Mouse (Mus musculus) lung, postnatal 0 days (tissue): ENCODE measurements around the gene Ctsz. TPM values are rescaled to one million over a fixed set of nuclear protein-coding genes. Genes with fewer than 3 reads are reported as not detected.

Source experiments
- ATAC-seq: fragments of 200-750 bp; cut with Nextera tagmentation; 2 replicates; pipeline ENCODE4 v1.8.0; 2017; ENCODE audit warnings: moderate library complexity
- DNase-seq: peaks from one replicate; pipeline ENCODE4 v3.0.0-alpha.2; 2016; ENCODE audit warnings: low spot score
- H3K27ac ChIP-seq: fragments of 300-500 bp; sonication (generic); 2 replicates; pipeline ENCODE4 v1.5.1; 2014; ENCODE audit warnings: antibody characterized with exemption, mild to moderate bottlenecking, low read length, mixed read lengths
- H3K27me3 ChIP-seq: fragments of 300-500 bp; sonication (generic); replicated peaks from 2 replicates; pipeline ENCODE4 v1.6.1; 2014; ENCODE audit warnings: low read length, mixed read lengths; ENCODE audit not compliant: insufficient read depth
- H3K36me3 ChIP-seq: fragments of 300-500 bp; sonication (generic); 2 replicates; pipeline ENCODE4 v1.6.1; 2014; ENCODE audit warnings: low read length, mixed read lengths; ENCODE audit not compliant: insufficient read depth
- H3K4me1 ChIP-seq: fragments of 300-500 bp; sonication (generic); 2 replicates; pipeline ENCODE4 v1.6.1; 2014; ENCODE audit warnings: antibody characterized with exemption, low read depth, low read length, mixed read lengths; ENCODE audit not compliant: insufficient read depth
- H3K4me2 ChIP-seq: fragments of 300-500 bp; sonication (generic); replicated peaks from 2 replicates; pipeline ENCODE4 v1.6.1; 2014; ENCODE audit warnings: low read depth, mild to moderate bottlenecking, low read length, moderate library complexity, mixed read lengths
- H3K4me3 ChIP-seq: fragments of 300-500 bp; sonication (generic); 2 replicates; pipeline ENCODE4 v1.5.1; 2014; ENCODE audit warnings: low read depth, low read length
- H3K9ac ChIP-seq: fragments of 300-500 bp; sonication (generic); replicated peaks from 2 replicates; pipeline ENCODE4 v1.6.1; 2014; ENCODE audit warnings: low read depth, mild to moderate bottlenecking
- H3K9me3 ChIP-seq: fragments of 300-500 bp; sonication (generic); 2 replicates; pipeline ENCODE4 v1.6.1; 2016; ENCODE audit warnings: low read length, mixed read lengths
- CTCF ChIP-seq: IDR thresholded peaks from 2 replicates; pipeline ENCODE4 v1.5.1; 2016; ENCODE audit warnings: antibody characterized with exemption, mild to moderate bottlenecking
- EP300 ChIP-seq: IDR thresholded peaks from 2 replicates; pipeline ENCODE4 v1.6.1; 2016; ENCODE audit warnings: antibody characterized with exemption, mild to moderate bottlenecking, control low read depth
- WGBS: fragments of 180-500 bp; shearing (Covaris S2); extraction: QIAGEN DNeasy Blood & Tissue Kit; methylation state at CpG from one replicate; pipeline ENCODE4 v1.1.7; 2014; 5-methylcytosine and 5-hydroxymethylcytosine counted together
- polyA plus RNA-seq: library from polyadenylated mRNA; unstranded; fragments of >200 nt; fragmentation: Nextera tagmentation; extraction: Ambion mirVana; gene quantifications from 2 replicates; pipeline ENCODE4 v1.2.1, GENCODE M21; 2015

Ctsz gene
- polyA plus RNA-seq, 1 experiment from 2014 or later: 222 TPM

GRCm38 (mm10) chr2:174400396-174400795 lies 38.4 kb downstream of the Ctsz start:
- Histone ChIP-seq H3K36me3 (no peaks in the 10 kb centered on the region), H3K4me1 (no peaks in the 10 kb centered on the region), H3K9me3 (no peaks in the 10 kb centered on the region), H3K9ac (no peak overlapping the region), H3K4me2 (no peak overlapping the region), H3K27ac (no peak overlapping the region), H3K27me3 (no peaks in the 10 kb centered on the region), H3K4me3 (no peak overlapping the region)
- DNase-seq (no peak), ATAC-seq (no peak)
- 78% methylated on average over 4 of the region's 4 CpGs for WGBS
- TF ChIP-seq EP300 (no peak), CTCF (no peak)

GRCm38 (mm10) chr2:174397881-174398280 lies 41.0 kb downstream of the Ctsz start:
- Histone ChIP-seq H3K36me3 (no peaks in the 10 kb centered on the region), H3K4me2 (no peak overlapping the region), H3K4me1 (no peaks in the 10 kb centered on the region), H3K9me3 (no peaks in the 10 kb centered on the region), H3K27me3 (no peaks in the 10 kb centered on the region), H3K27ac (no peak overlapping the region), H3K4me3 (no peak overlapping the region), H3K9ac (no peak overlapping the region)
- WGBS: 84% methylated on average over 6 of the region's 6 CpGs
- ATAC-seq (no peak), DNase-seq (no peak)
- TF ChIP-seq EP300 (no peak), CTCF (no peak)

- Histone ChIP-seq H3K27ac (no peak overlapping the region), H3K4me1 (no peaks in the 10 kb centered on the region), H3K9me3 (no peaks in the 10 kb centered on the region), H3K9ac (no peak overlapping the region), H3K4me3 (no peak overlapping the region), H3K4me2 (no peak overlapping the region), H3K27me3 (no peaks in the 10 kb centered on the region), H3K36me3 (no peaks in the 10 kb centered on the region)
- 96% methylated on average over 1 of the region's 1 CpGs for WGBS
- DNase-seq (no peak), ATAC-seq (no peak)
- TF ChIP-seq EP300 (no peak), CTCF (no peak)
Measured at GRCm38 (mm10) chr2:174397065-174397464, 41.8 kb downstream of the Ctsz start.

GRCm38 (mm10) chr2:174396643-174397042 lies 42.2 kb downstream of the Ctsz start:
- H3K9me3 ChIP-seq: no peaks in the 10 kb centered on the region
- no peak overlapping the region for H3K4me2 ChIP-seq
- no peak overlapping the region for H3K27ac ChIP-seq
- no peak for TF ChIP-seq EP300
- no peak for TF ChIP-seq CTCF
- H3K27me3 ChIP-seq: no peaks in the 10 kb centered on the region
- H3K4me3 ChIP-seq: no peak overlapping the region
- H3K36me3 ChIP-seq: no peaks in the 10 kb centered on the region
- H3K4me1 ChIP-seq: no peaks in the 10 kb centered on the region
- DNase-seq (no peak), ATAC-seq (no peak)
- WGBS: 72% methylated on average over 10 of the region's 10 CpGs
- H3K9ac ChIP-seq: no peak overlapping the region

GRCm38 (mm10) chr2:174393383-174393782 lies 45.5 kb downstream of the Ctsz start:
- H3K4me2 ChIP-seq: no peak overlapping the region

GRCm38 (mm10) chr2:174392554-174392953 lies 46.3 kb downstream of the Ctsz start:
- DNase-seq (no peak), ATAC-seq (no peak)
- H3K4me3 ChIP-seq: no peak overlapping the region
- TF ChIP-seq CTCF (no peak), EP300 (no peak)
- H3K36me3 ChIP-seq: no peaks in the 10 kb centered on the region
- no peaks in the 10 kb centered on the region for H3K9me3 ChIP-seq
- no peaks in the 10 kb centered on the region for H3K27me3 ChIP-seq
- H3K27ac ChIP-seq: no peak overlapping the region
- H3K4me1 ChIP-seq: no peaks in the 10 kb centered on the region
- H3K9ac ChIP-seq: no peak overlapping the region
- WGBS: 76% methylated on average over 9 of the region's 9 CpGs
- no peak overlapping the region for H3K4me2 ChIP-seq

More at GRCm38 (mm10) chr2:174393383-174393782, 45.5 kb downstream of the Ctsz start:
- Histone ChIP-seq H3K27ac (no peak overlapping the region), H3K9ac (no peak overlapping the region), H3K36me3 (no peaks in the 10 kb centered on the region), H3K9me3 (no peaks in the 10 kb centered on the region), H3K4me3 (no peak overlapping the region), H3K4me1 (no peaks in the 10 kb centered on the region), H3K27me3 (no peaks in the 10 kb centered on the region)
- TF ChIP-seq EP300: no peak
- TF ChIP-seq CTCF: no peak
- DNase-seq (no peak), ATAC-seq (no peak)
- 64% methylated on average over 5 of the region's 5 CpGs for WGBS

- H3K4me2 ChIP-seq: no peak overlapping the region
- no peak for ATAC-seq
Measured at GRCm38 (mm10) chr2:174391936-174392335, 46.9 kb downstream of the Ctsz start.

More at GRCm38 (mm10) chr2:174391936-174392335, 46.9 kb downstream of the Ctsz start:
- no peaks in the 10 kb centered on the region for H3K9me3 ChIP-seq
- TF ChIP-seq CTCF: no peak
- no peak for TF ChIP-seq EP300
- H3K36me3 ChIP-seq: no peaks in the 10 kb centered on the region
- H3K9ac ChIP-seq: no peak overlapping the region
- no peaks in the 10 kb centered on the region for H3K4me1 ChIP-seq
- no peak overlapping the region for H3K4me3 ChIP-seq
- H3K27ac ChIP-seq: no peak overlapping the region
- no peak for DNase-seq
- WGBS: 91% methylated on average over 3 of the region's 3 CpGs
- H3K27me3 ChIP-seq: no peaks in the 10 kb centered on the region
